Mouse (Mus musculus) cortical plate, adult 2 months (tissue): ENCODE results near the gene Fam204a. TPM values are rescaled to one million over a fixed set of nuclear protein-coding genes. Genes with fewer than 3 reads are reported as not detected.
A peak's percentile ranks its signal among the peaks of the same experiment; 100 is the strongest.

Experiments
- H3K27ac ChIP-seq: fragments of 200-500 bp; 2 replicates; pipeline ENCODE4 v1.5.1; 2012; ENCODE audit warnings: low read length, control low read depth, inconsistent platforms; ENCODE audit not compliant: insufficient read depth
- H3K4me1 ChIP-seq: fragments of 200-500 bp; 2 replicates; pipeline ENCODE4 v1.6.1; 2011; ENCODE audit warnings: low read length; ENCODE audit not compliant: control insufficient read depth, insufficient read depth
- H3K4me3 ChIP-seq: fragments of 200-500 bp; 2 replicates; pipeline ENCODE4 v1.5.1; 2011; ENCODE audit warnings: mild to moderate bottlenecking, low read length, control low read depth; ENCODE audit not compliant: insufficient read depth
- CTCF ChIP-seq: fragments of 200-500 bp; IDR thresholded peaks from 2 replicates; pipeline ENCODE4 v1.5.1; 2011; ENCODE audit warnings: mild to moderate bottlenecking, control low read depth, low read length; ENCODE audit not compliant: insufficient read depth; ENCODE audit errors: extremely low read depth
- POLR2A ChIP-seq: fragments of 200-500 bp; IDR thresholded peaks from 2 replicates; pipeline ENCODE4 v1.6.1; 2011; ENCODE audit warnings: mild to moderate bottlenecking, low read length, control low read depth; ENCODE audit not compliant: insufficient read depth; ENCODE audit errors: extremely low read depth
- polyA plus RNA-seq: library from polyadenylated mRNA; depleted of rRNA; stranded (reverse); fragments of >200 nt; gene quantifications from 2 replicates; pipeline ENCODE4 v1.2.3, GENCODE M21; 2012; rRNA removed

Gene Fam204a
- 19.9 and 20.8 TPM in 2 replicates for polyA plus RNA-seq

GRCm38 (mm10) chr19:60225899-60226844 is at the start of gene Fam204a:
Gene Fam204a, minus strand, starts transcription at chr19:60226701.
- peak; percentile 73 for TF ChIP-seq POLR2A
- TF ChIP-seq CTCF = no peak
- peak within 1 kb of the TSS; percentile 83 for H3K27ac ChIP-seq

DNA sequence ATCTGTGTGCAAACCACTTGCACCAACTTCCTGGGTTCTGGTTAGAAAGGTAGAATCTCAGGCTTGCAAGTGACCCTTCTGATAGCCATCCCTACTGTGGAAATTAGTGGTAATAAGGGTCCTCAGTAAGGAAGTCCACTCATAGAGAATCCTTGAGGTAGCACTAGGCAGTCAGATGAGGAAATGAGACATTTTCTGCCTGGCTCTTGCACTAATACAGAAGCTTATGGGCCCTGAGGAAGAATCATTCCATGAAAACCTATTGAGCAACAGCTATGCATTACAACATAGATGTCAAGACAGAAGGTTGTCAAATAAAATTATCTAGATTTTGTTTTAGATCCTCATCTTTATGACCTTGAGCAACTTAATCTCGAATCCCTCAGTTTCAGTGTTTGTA is 39.3 kb upstream of the Fam204a start:
- no peak overlapping the region for H3K4me3 ChIP-seq
- H3K4me1 ChIP-seq = no peaks in the 10 kb centered on the region
- no peak overlapping the region for H3K27ac ChIP-seq
- TF ChIP-seq CTCF = no peak
- no peak for TF ChIP-seq POLR2A

More at GRCm38 (mm10) chr19:60225899-60226844, at the start of gene Fam204a:
- peak within 1 kb of the TSS; percentile 65 for H3K4me3 ChIP-seq
- H3K4me1 ChIP-seq = no peaks in the 10 kb centered on the region

DNA sequence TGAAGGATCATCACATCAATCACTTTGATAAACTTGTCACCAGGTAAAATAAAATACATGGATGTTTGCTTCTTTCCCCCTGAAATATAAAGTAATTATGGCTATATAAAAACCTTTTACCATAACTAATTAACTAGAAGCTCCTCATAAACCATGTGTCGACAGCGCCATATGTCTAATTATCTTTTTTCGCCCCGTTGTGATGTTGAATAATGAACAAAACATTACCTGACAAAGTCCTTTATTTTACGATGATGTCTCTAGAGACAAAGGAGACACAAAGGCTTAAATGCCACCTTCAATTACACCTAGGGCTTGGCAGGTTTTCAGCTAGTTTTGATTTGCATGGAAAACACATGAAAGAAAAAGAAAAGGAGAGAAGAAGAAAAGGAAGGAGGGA is 34.2 kb upstream of the Fam204a start:
- Histone ChIP-seq H3K27ac (no peak overlapping the region), H3K4me3 (no peak overlapping the region), H3K4me1 (no peaks in the 10 kb centered on the region)
- TF ChIP-seq CTCF (no peak), POLR2A (no peak)

GRCm38 (mm10) chr19:60252021-60252420 is 25.5 kb upstream of the Fam204a start:
- Histone ChIP-seq H3K27ac (no peak overlapping the region), H3K4me1 (no peaks in the 10 kb centered on the region), H3K4me3 (no peak overlapping the region)
- TF ChIP-seq POLR2A = no peak
- TF ChIP-seq CTCF = 0 out of 2 replicates have a peak, but pooled peaks have one; percentile 7

DNA sequence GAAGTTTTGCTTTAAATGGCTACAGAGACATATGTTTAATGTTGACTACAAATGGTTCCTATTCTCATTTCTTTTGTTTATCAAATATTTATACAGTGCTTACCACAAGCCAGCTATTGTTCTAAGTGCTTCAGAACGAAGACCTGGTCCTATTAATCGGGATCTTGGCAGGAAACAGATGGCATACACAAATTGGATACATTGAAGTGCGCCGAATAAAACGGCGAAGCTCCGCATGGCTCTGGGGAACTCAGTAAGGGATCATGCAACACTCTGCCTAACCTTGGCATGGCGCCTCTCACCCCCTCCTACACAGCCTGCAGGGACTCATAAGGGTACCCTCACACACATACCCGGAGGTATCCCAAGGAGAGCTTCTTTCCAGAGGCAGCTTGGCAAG is 24.7 kb upstream of the Fam204a start:
- Histone ChIP-seq H3K4me3 (no peak overlapping the region), H3K4me1 (no peaks in the 10 kb centered on the region), H3K27ac (no peak overlapping the region)
- TF ChIP-seq POLR2A (no peak), CTCF (no peak)

DNA sequence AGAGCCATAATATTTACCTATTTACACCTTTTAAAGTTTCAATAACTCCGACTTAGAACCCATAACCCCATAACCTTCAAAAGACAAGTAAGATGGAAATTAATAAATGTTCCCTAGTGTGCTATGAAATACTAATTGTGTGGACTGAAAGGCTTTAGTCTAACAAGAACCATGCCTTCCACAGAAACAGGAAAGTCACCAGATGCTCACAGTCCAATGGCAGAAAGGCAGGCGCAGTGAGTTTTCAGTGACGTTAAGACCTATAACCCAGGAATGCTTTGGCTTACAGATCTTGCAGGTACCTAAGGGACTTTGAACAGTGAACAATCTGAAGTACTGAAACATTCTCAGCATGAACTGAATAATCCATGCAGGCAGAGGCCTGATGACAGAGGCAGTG is 18.7 kb upstream of the Fam204a start:
- no peaks in the 10 kb centered on the region for H3K4me1 ChIP-seq
- no peak for TF ChIP-seq POLR2A
- TF ChIP-seq CTCF = no peak
- no peak overlapping the region for H3K27ac ChIP-seq
- no peak overlapping the region for H3K4me3 ChIP-seq

- no peak overlapping the region for H3K27ac ChIP-seq
- no peak overlapping the region for H3K4me3 ChIP-seq
- no peaks in the 10 kb centered on the region for H3K4me1 ChIP-seq
- no peak for TF ChIP-seq POLR2A
- no peak for TF ChIP-seq CTCF
Observed at GRCm38 (mm10) chr19:60242620-60243019, 16.1 kb upstream of the Fam204a start.

- Histone ChIP-seq H3K4me3 (no peak overlapping the region), H3K27ac (no peak overlapping the region), H3K4me1 (no peaks in the 10 kb centered on the region)
- TF ChIP-seq CTCF (no peak), POLR2A (no peak)
Observed at GRCm38 (mm10) chr19:60241916-60242602, 15.6 kb upstream of the Fam204a start.

DNA sequence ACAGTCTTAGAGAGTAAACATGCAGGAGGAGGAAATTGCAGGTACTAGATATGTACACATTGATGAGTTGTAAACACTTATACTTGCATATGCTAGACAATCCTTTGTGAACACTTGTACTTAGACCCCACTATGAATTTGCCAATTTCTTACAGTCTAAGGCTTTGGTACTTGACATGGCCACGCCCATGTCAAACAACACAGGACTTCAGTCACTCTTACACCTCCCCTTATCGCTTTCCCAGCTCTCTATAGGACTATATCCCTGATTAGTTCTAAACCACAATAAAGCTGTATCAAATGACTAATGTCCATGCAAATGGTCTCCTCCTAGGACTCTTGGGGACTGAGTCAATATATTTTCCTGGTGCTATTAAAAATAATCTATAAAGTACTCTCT is 5.0 kb upstream of the Fam204a start:
- TF ChIP-seq CTCF (no peak), POLR2A (no peak)
- no peak overlapping the region for H3K27ac ChIP-seq
- no peak overlapping the region for H3K4me3 ChIP-seq
- no peaks in the 10 kb centered on the region for H3K4me1 ChIP-seq
